Mouse (Mus musculus): ENCODE results near the gene Gng7. TPM values are rescaled to one million over a fixed set of nuclear protein-coding genes. Genes with fewer than 3 reads are reported as not detected.

The Gng7 gene
- polyA plus RNA-seq, 1 experiment: 0.43 TPM

- no peak for TF ChIP-seq GATA1 (IDR thresholded peaks at IDR 0.05; ENCODE audit: low read length)
Observed at GRCm38 (mm10) chr10:80948570-80948969, 66.2 kb downstream of the Gng7 start.

GRCm38 (mm10) chr10:80947802-80948201 lies 66.9 kb downstream of the Gng7 start:
- no peak for TF ChIP-seq GATA1 (IDR thresholded peaks at IDR 0.05; ENCODE audit: low read length)

GRCm38 (mm10) chr10:80946684-80947437 lies 67.9 kb downstream of the Gng7 start:
- TF ChIP-seq GATA1 (IDR thresholded peaks at IDR 0.05; ENCODE audit: low read length): no peak

GRCm38 (mm10) chr10:80944231-80944630 lies 70.5 kb downstream of the Gng7 start:
- TF ChIP-seq GATA1 (IDR thresholded peaks at IDR 0.05; ENCODE audit: low read length): no peak

- TF ChIP-seq GATA1 (IDR thresholded peaks at IDR 0.05; ENCODE audit: low read length): no peak
Observed at GRCm38 (mm10) chr10:80943701-80944100, 71.0 kb downstream of the Gng7 start.

- TF ChIP-seq GATA1 (IDR thresholded peaks at IDR 0.05; ENCODE audit: low read length): no peak
Observed at GRCm38 (mm10) chr10:80942919-80943318, 71.8 kb downstream of the Gng7 start.

GRCm38 (mm10) chr10:80940988-80941347 lies 73.8 kb downstream of the Gng7 start:
- TF ChIP-seq GATA1 (IDR thresholded peaks at IDR 0.05; ENCODE audit: low read length): no peak

GRCm38 (mm10) chr10:80940320-80940987 lies 74.3 kb downstream of the Gng7 start:
- no peak for TF ChIP-seq GATA1 (IDR thresholded peaks at IDR 0.05; ENCODE audit: low read length)

- no peak for TF ChIP-seq GATA1 (IDR thresholded peaks at IDR 0.05; ENCODE audit: low read length)
Observed at GRCm38 (mm10) chr10:80939671-80940070, 75.1 kb downstream of the Gng7 start.

GRCm38 (mm10) chr10:80938831-80939550 lies 75.8 kb downstream of the Gng7 start:
- no peak for TF ChIP-seq GATA1 (IDR thresholded peaks at IDR 0.05; ENCODE audit: low read length)

GRCm38 (mm10) chr10:80937646-80938045 lies 77.1 kb downstream of the Gng7 start:
- TF ChIP-seq GATA1 (IDR thresholded peaks at IDR 0.05; ENCODE audit: low read length): no peak

GRCm38 (mm10) chr10:80936810-80937164 lies 78.0 kb downstream of the Gng7 start:
- TF ChIP-seq GATA1 (IDR thresholded peaks at IDR 0.05; ENCODE audit: low read length): no peak

GRCm38 (mm10) chr10:80936135-80936809 lies 78.5 kb downstream of the Gng7 start:
- no peak for TF ChIP-seq GATA1 (IDR thresholded peaks at IDR 0.05; ENCODE audit: low read length)

GRCm38 (mm10) chr10:80935698-80936097 lies 79.0 kb downstream of the Gng7 start:
- TF ChIP-seq GATA1 (IDR thresholded peaks at IDR 0.05; ENCODE audit: low read length): no peak

GRCm38 (mm10) chr10:80935241-80935640 lies 79.5 kb downstream of the Gng7 start:
- no peak for TF ChIP-seq GATA1 (IDR thresholded peaks at IDR 0.05; ENCODE audit: low read length)

Data from G1E-ER4 (cell line).